Mouse (Mus musculus): ENCODE measurements at regions not wholly inside any gene's neighbourhood (a gene's known extent, or its start where the extent isn't known, plus 50 kb on each side); places are given as distances from the start of the nearest gene placed in this dataset.

DNA sequence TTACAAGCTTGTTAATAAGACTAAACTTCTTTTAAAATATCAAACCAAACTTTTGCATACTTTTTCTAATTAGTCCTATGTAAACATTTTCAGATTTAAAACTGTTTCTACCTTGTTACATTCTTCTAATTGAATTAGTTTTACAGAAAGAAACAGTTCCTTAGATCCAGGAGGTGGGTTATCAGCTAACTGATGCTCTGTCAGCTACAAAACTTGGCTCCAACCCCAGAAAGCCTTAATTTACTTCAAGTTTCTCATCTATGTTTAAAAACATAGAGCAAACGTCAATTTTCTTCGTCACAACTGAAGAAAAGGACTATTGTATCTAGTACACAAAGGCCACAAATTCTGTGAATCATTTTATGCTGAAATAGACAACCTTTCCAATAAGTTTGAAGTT, 110.4 kb upstream of the Pclo start:
- no peak for TF ChIP-seq CTCF (IDR thresholded peaks at IDR 0.05; ENCODE audit: low read depth)
- no peak for TF ChIP-seq EP300 (IDR thresholded peaks at IDR 0.05; ENCODE audit: low read depth)

All from liver, embryonic 14.5 days (tissue).